Mouse (Mus musculus) MEL (cell line): ENCODE data around the gene Pakap. TPM values are rescaled to one million over a fixed set of nuclear protein-coding genes. Genes with fewer than 3 reads are reported as not detected.

ENCODE experiments used
- DNase-seq: peaks from one replicate; pipeline ENCODE4 v3.0.0; 2011; ENCODE audit warnings: low read depth, low spot score
- H3K27ac ChIP-seq: 2 replicates; pipeline ENCODE4 v1.5.1; 2012; ENCODE audit warnings: low read depth, mild to moderate bottlenecking, control low read depth, low read length, moderate library complexity; ENCODE audit not compliant: control insufficient read depth
- H3K27me3 ChIP-seq, 2 experiments: fragments of 150-350 bp in 1 of 2; sonication (generic) in 1 of 2; 2 replicates each; pipeline ENCODE4 v1.6.1; 2012; ENCODE audit warnings: low read length in 2 of 2, mild to moderate bottlenecking in 2 of 2, improper control_type of control experiment in 1 of 2, moderate library complexity in 1 of 2; ENCODE audit not compliant: insufficient read depth in 2 of 2, control insufficient read depth in 1 of 2
- H3K36me3 ChIP-seq, 2 experiments: 2 replicates each; pipeline ENCODE4 v1.6.1; 2012 to 2014; ENCODE audit warnings: low read length in 2 of 2, improper control_type of control experiment in 1 of 2, inconsistent platforms in 1 of 2, mild to moderate bottlenecking in 1 of 2; ENCODE audit not compliant: insufficient read depth in 2 of 2, control insufficient read depth in 1 of 2
- H3K4me1 ChIP-seq, 2 experiments: fragments of 150-350 bp in 1 of 2; sonication (generic) in 1 of 2; 2 replicates each; pipeline ENCODE4 v1.6.1; 2012; ENCODE audit warnings: low read length in 2 of 2, improper control_type of control experiment in 1 of 2, mild to moderate bottlenecking in 1 of 2; ENCODE audit not compliant: insufficient read depth in 2 of 2, control insufficient read depth in 1 of 2
- H3K4me3 ChIP-seq, 2 experiments: fragments of 150-350 bp in 1 of 2; sonication (generic) in 1 of 2; 2 replicates each; pipeline ENCODE4 v1.5.1; 2012; ENCODE audit warnings: low read depth in 2 of 2, low read length in 2 of 2, mild to moderate bottlenecking in 2 of 2, moderate library complexity in 2 of 2, control low read depth in 1 of 2, improper control_type of control experiment in 1 of 2; ENCODE audit not compliant: control insufficient read depth in 1 of 2, insufficient read depth in 1 of 2
- H3K79me2 ChIP-seq: 2 replicates; pipeline ENCODE4 v1.6.1; 2012; ENCODE audit warnings: mild to moderate bottlenecking, low read length, moderate library complexity; ENCODE audit not compliant: control insufficient read depth, poor library complexity, insufficient read depth
- H3K9ac ChIP-seq: 2 replicates; pipeline ENCODE4 v1.6.1; 2012; ENCODE audit warnings: low read depth, mild to moderate bottlenecking, control low read depth, low read length, moderate library complexity; ENCODE audit not compliant: control insufficient read depth, poor library complexity, severe bottlenecking
- H3K9me3 ChIP-seq: fragments of 150-350 bp; sonication (generic); replicated peaks from 2 replicates; pipeline ENCODE4 v1.6.1; 2012; ENCODE audit warnings: mild to moderate bottlenecking, low read length, improper control_type of control experiment, moderate library complexity; ENCODE audit not compliant: insufficient read depth
- CHD1 ChIP-seq: IDR thresholded peaks from 2 replicates; pipeline ENCODE4 v1.6.1; 2012; ENCODE audit warnings: low read depth, mild to moderate bottlenecking, inconsistent platforms, low read length, improper control_type of control experiment
- CHD2 ChIP-seq: IDR thresholded peaks from 2 replicates; pipeline ENCODE4 v1.6.1; 2011; ENCODE audit warnings: low read length, improper control_type of control experiment
- CTCF ChIP-seq, 3 experiments: IDR thresholded peaks in 2 of 3; conservative IDR thresholded peaks in 1 of 3; 2 replicates each; pipeline ENCODE4 v1.5.1; 2011 to 2012; ENCODE audit warnings: low read length in 3 of 3, low read depth in 2 of 3, mild to moderate bottlenecking in 2 of 3, improper control_type of control experiment in 1 of 3, inconsistent platforms in 1 of 3, mixed read lengths in 1 of 3, moderate library complexity in 1 of 3; ENCODE audit not compliant: control insufficient read depth in 1 of 3, insufficient read depth in 1 of 3, poor library complexity in 1 of 3, severe bottlenecking in 1 of 3
- ETS1 ChIP-seq: IDR thresholded peaks from 2 replicates; pipeline ENCODE4 v1.6.1; 2012; ENCODE audit warnings: low read depth, mild to moderate bottlenecking, inconsistent platforms, low read length, improper control_type of control experiment, moderate library complexity
- GABPA ChIP-seq: IDR thresholded peaks from 2 replicates; pipeline ENCODE4 v1.6.1; 2012; ENCODE audit warnings: low read depth, mild to moderate bottlenecking, inconsistent platforms, low read length, improper control_type of control experiment, moderate library complexity
- HCFC1 ChIP-seq: IDR thresholded peaks from 2 replicates; pipeline ENCODE4 v1.6.1; 2012; ENCODE audit warnings: low read depth, mild to moderate bottlenecking, inconsistent platforms, low read length, improper control_type of control experiment, moderate library complexity
- KAT2A ChIP-seq: conservative IDR thresholded peaks from 2 replicates; pipeline ENCODE4 v1.6.1; 2012; ENCODE audit warnings: low read depth, low read length, improper control_type of control experiment, inconsistent platforms
- MAFK ChIP-seq: IDR thresholded peaks from 2 replicates; pipeline ENCODE4 v1.6.1; 2011; ENCODE audit warnings: low read depth, mild to moderate bottlenecking, low read length, improper control_type of control experiment, borderline replicate concordance
- MEF2A ChIP-seq: IDR thresholded peaks from 2 replicates; pipeline ENCODE4 v1.6.1; 2014; ENCODE audit warnings: low read depth, mild to moderate bottlenecking, inconsistent platforms, low read length, improper control_type of control experiment; ENCODE audit not compliant: poor library complexity, insufficient replicate concordance, severe bottlenecking; ENCODE audit errors: extremely low read depth
- MYB ChIP-seq: IDR thresholded peaks from 2 replicates; pipeline ENCODE4 v1.6.1; 2011; ENCODE audit warnings: mild to moderate bottlenecking, low read depth, low read length, improper control_type of control experiment
- MYC ChIP-seq: IDR thresholded peaks from 2 replicates; pipeline ENCODE4 v1.6.1; 2011; ENCODE audit warnings: low read depth, mild to moderate bottlenecking, low read length, improper control_type of control experiment, moderate library complexity
- NELFE ChIP-seq: IDR thresholded peaks from 2 replicates; pipeline ENCODE4 v1.6.1; 2011; ENCODE audit warnings: low read depth, low read length, improper control_type of control experiment
- POLR2A ChIP-seq, 2 experiments: IDR thresholded peaks; 2 replicates each; pipeline ENCODE4 v1.6.1; 2011 to 2012; ENCODE audit warnings: low read length in 2 of 2, mild to moderate bottlenecking in 2 of 2, control low read depth in 1 of 2, improper control_type of control experiment in 1 of 2, low read depth in 1 of 2, moderate library complexity in 1 of 2; ENCODE audit not compliant: control insufficient read depth in 1 of 2, insufficient read depth in 1 of 2, poor library complexity in 1 of 2
- POLR2AphosphoS2 ChIP-seq: IDR thresholded peaks from 2 replicates; pipeline ENCODE4 v1.6.1; 2011; ENCODE audit warnings: low read length, improper control_type of control experiment
- RAD21 ChIP-seq: IDR thresholded peaks from 2 replicates; pipeline ENCODE4 v1.6.1; 2011; ENCODE audit warnings: mild to moderate bottlenecking, low read depth, low read length, improper control_type of control experiment
- SIN3A ChIP-seq: IDR thresholded peaks from 2 replicates; pipeline ENCODE4 v1.6.1; 2012; ENCODE audit warnings: low read length, improper control_type of control experiment, inconsistent platforms
- SMC3 ChIP-seq: IDR thresholded peaks from 2 replicates; pipeline ENCODE4 v1.6.1; 2011; ENCODE audit warnings: low read depth, low read length, improper control_type of control experiment
- TAL1 ChIP-seq: IDR thresholded peaks from 2 replicates; pipeline ENCODE4 v1.6.1; 2012; ENCODE audit warnings: mild to moderate bottlenecking, inconsistent platforms, low read length, moderate library complexity, mixed read lengths
- TBP ChIP-seq: IDR thresholded peaks from 2 replicates; pipeline ENCODE4 v1.8.0; 2011; ENCODE audit warnings: low read depth, low read length, improper control_type of control experiment
- TCF12 ChIP-seq: IDR thresholded peaks from 2 replicates; pipeline ENCODE4 v1.6.1; 2014; ENCODE audit warnings: low read depth, mild to moderate bottlenecking, inconsistent platforms, low read length, improper control_type of control experiment, moderate library complexity
- USF1 ChIP-seq: IDR thresholded peaks from 2 replicates; pipeline ENCODE4 v1.6.1; 2014; ENCODE audit warnings: low read depth, mild to moderate bottlenecking, inconsistent platforms, low read length, improper control_type of control experiment, moderate library complexity
- USF2 ChIP-seq, 2 experiments: IDR thresholded peaks; 2 replicates each; pipeline ENCODE4 v1.6.1; 2011 to 2012; ENCODE audit warnings: improper control_type of control experiment in 2 of 2, low read length in 2 of 2, borderline replicate concordance in 1 of 2, inconsistent platforms in 1 of 2, low read depth in 1 of 2, mild to moderate bottlenecking in 1 of 2; ENCODE audit not compliant: insufficient read depth in 1 of 2
- ZC3H11A ChIP-seq: IDR thresholded peaks from 2 replicates; pipeline ENCODE4 v1.6.1; 2012; ENCODE audit warnings: low read depth, mild to moderate bottlenecking, inconsistent platforms, low read length, improper control_type of control experiment
- ZMIZ1 ChIP-seq: IDR thresholded peaks from 2 replicates; pipeline ENCODE4 v1.6.1; 2012; ENCODE audit warnings: low read depth, mild to moderate bottlenecking, inconsistent platforms, low read length, improper control_type of control experiment, moderate library complexity
- polyA plus RNA-seq, 2 experiments: library from polyadenylated mRNA; stranded (reverse) in 1 of 2; unstranded in 1 of 2; fragments of >175 nt in 1 of 2; fragments of >200 nt in 1 of 2; gene quantifications; 2 replicates each; pipeline versions ENCODE4 v1.2.1 to v1.2.4; 2012; ENCODE audit warnings: low replicate concordance in 2 of 2, low read depth in 1 of 2; ENCODE audit not compliant: insufficient read length in 2 of 2, insufficient read depth in 1 of 2, missing spikeins in 1 of 2
- total RNA-seq: library from RNA; depleted of rRNA; stranded (reverse); fragments of 300-350 nt; gene quantifications from 2 replicates; pipeline ENCODE4 v1.2.3, GENCODE M21; 2012

Gene Pakap
- total and polyA plus RNA-seq, 3 experiments, result not detected

DNA sequence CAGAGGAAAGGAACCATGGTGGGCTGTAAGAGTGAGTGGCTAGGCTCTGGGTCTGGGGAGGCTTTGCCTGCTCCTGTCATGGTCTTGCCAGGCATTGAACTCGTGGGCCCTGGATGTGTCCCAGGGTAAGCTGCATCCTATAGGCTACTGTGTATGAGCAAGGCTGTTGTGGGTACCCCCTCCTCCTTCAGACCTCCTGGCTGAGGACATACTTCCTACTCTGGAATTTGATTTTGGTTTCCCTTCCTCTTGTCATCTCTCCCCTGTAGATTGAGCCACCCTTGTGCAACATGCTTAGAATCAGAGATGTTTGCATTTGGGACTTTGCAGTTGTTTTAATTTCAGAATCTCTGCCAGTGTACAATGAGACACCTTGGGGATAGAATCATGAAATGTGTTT is 83.0 kb downstream of the Pakap start:
- Histone ChIP-seq H3K27ac (no peak overlapping the region), H3K4me1 (no peaks in the 10 kb centered on the region), H3K79me2 (no peaks in the 10 kb centered on the region), H3K9me3 (no peaks in the 10 kb centered on the region), H3K9ac (no peak overlapping the region), H3K4me3 (no peak overlapping the region), H3K36me3 (no peaks in the 10 kb centered on the region), H3K27me3 (no peaks in the 10 kb centered on the region; a peak in 1 of 4 replicates)
- TF ChIP-seq NELFE (no peak), CHD1 (no peak), TAL1 (no peak), TBP (no peak), SIN3A (no peak), MYC (no peak), SMC3 (no peak), KAT2A (no peak), RAD21 (no peak), GABPA (no peak), MAFK (no peak), HCFC1 (no peak), CTCF (IDR thresholded peaks at IDR 0.05 in 2 of 3, conservative IDR thresholded peaks at IDR 0.05 in 1 of 3; ENCODE audit: control insufficient read depth in 1 of 3, insufficient read depth in 1 of 3, low read depth in 2 of 3, low read length in 3 of 3, poor library complexity in 1 of 3, severe bottlenecking in 1 of 3) (no peak), CHD2 (no peak), ZMIZ1 (no peak), TCF12 (no peak), MYB (no peak), USF1 (no peak), POLR2AphosphoS2 (no peak), MEF2A (no peak)
- no peak for DNase-seq

DNA sequence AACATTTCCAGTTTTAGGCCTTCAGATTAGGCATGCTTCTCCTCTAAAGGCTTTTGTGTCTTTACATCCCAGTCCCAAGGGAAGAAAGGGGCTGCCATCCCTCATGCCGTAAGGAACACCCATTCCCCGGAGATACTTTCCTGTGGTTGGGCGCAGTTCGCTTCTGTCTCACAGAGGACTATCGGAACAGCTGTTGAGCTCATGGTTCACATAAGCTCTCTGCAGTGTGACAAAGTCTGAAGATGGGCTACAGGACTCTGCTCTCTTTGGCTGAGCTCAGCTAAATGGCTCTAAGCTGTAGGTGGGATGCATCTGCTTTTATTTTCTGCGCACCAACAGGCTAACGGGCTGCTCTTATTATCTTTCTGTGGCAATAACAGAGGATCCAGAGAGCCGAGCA is 83.6 kb downstream of the Pakap start:
- Histone ChIP-seq H3K79me2 (no peaks in the 10 kb centered on the region), H3K9ac (no peak overlapping the region), H3K9me3 (no peaks in the 10 kb centered on the region), H3K27me3 (no peaks in the 10 kb centered on the region; a peak in 1 of 4 replicates), H3K4me3 (no peak overlapping the region), H3K27ac (no peak overlapping the region), H3K36me3 (no peaks in the 10 kb centered on the region), H3K4me1 (no peaks in the 10 kb centered on the region)
- TF ChIP-seq ETS1 (no peak), MAFK (no peak), MYB (no peak), POLR2A (IDR thresholded peaks at IDR 0.05; ENCODE audit: control insufficient read depth in 1 of 2, insufficient read depth in 1 of 2, low read depth in 1 of 2, low read length in 2 of 2, poor library complexity in 1 of 2) (no peak), MYC (no peak), USF2 (IDR thresholded peaks at IDR 0.05; ENCODE audit: borderline replicate concordance in 1 of 2, insufficient read depth in 1 of 2, low read depth in 1 of 2, low read length in 2 of 2) (no peak), ZC3H11A (no peak)
- DNase-seq, result no peak
